Mouse (Mus musculus) lung, postnatal 0 days (tissue): ENCODE measurements around the gene Plppr3. TPM values are rescaled to one million over a fixed set of nuclear protein-coding genes. Genes with fewer than 3 reads are reported as not detected.

ENCODE experiments used
- ATAC-seq: fragments of 200-750 bp; cut with Nextera tagmentation; 2 replicates; pipeline ENCODE4 v1.8.0; 2017; ENCODE audit warnings: moderate library complexity
- DNase-seq: peaks from one replicate; pipeline ENCODE4 v3.0.0-alpha.2; 2016; ENCODE audit warnings: low spot score
- H3K27ac ChIP-seq: fragments of 300-500 bp; sonication (generic); 2 replicates; pipeline ENCODE4 v1.5.1; 2014; ENCODE audit warnings: antibody characterized with exemption, mild to moderate bottlenecking, low read length, mixed read lengths
- H3K27me3 ChIP-seq: fragments of 300-500 bp; sonication (generic); replicated peaks from 2 replicates; pipeline ENCODE4 v1.6.1; 2014; ENCODE audit warnings: low read length, mixed read lengths; ENCODE audit not compliant: insufficient read depth
- H3K36me3 ChIP-seq: fragments of 300-500 bp; sonication (generic); 2 replicates; pipeline ENCODE4 v1.6.1; 2014; ENCODE audit warnings: low read length, mixed read lengths; ENCODE audit not compliant: insufficient read depth
- H3K4me1 ChIP-seq: fragments of 300-500 bp; sonication (generic); 2 replicates; pipeline ENCODE4 v1.6.1; 2014; ENCODE audit warnings: antibody characterized with exemption, low read depth, low read length, mixed read lengths; ENCODE audit not compliant: insufficient read depth
- H3K4me2 ChIP-seq: fragments of 300-500 bp; sonication (generic); replicated peaks from 2 replicates; pipeline ENCODE4 v1.6.1; 2014; ENCODE audit warnings: low read depth, mild to moderate bottlenecking, low read length, moderate library complexity, mixed read lengths
- H3K4me3 ChIP-seq: fragments of 300-500 bp; sonication (generic); 2 replicates; pipeline ENCODE4 v1.5.1; 2014; ENCODE audit warnings: low read depth, low read length
- H3K9ac ChIP-seq: fragments of 300-500 bp; sonication (generic); replicated peaks from 2 replicates; pipeline ENCODE4 v1.6.1; 2014; ENCODE audit warnings: low read depth, mild to moderate bottlenecking
- H3K9me3 ChIP-seq: fragments of 300-500 bp; sonication (generic); 2 replicates; pipeline ENCODE4 v1.6.1; 2016; ENCODE audit warnings: low read length, mixed read lengths
- CTCF ChIP-seq: IDR thresholded peaks from 2 replicates; pipeline ENCODE4 v1.5.1; 2016; ENCODE audit warnings: antibody characterized with exemption, mild to moderate bottlenecking
- EP300 ChIP-seq: IDR thresholded peaks from 2 replicates; pipeline ENCODE4 v1.6.1; 2016; ENCODE audit warnings: antibody characterized with exemption, mild to moderate bottlenecking, control low read depth
- WGBS: fragments of 180-500 bp; shearing (Covaris S2); extraction: QIAGEN DNeasy Blood & Tissue Kit; methylation state at CpG from one replicate; pipeline ENCODE4 v1.1.7; 2014; 5-methylcytosine and 5-hydroxymethylcytosine counted together
- polyA plus RNA-seq: library from polyadenylated mRNA; unstranded; fragments of >200 nt; fragmentation: Nextera tagmentation; extraction: Ambion mirVana; gene quantifications from 2 replicates; pipeline ENCODE4 v1.2.1, GENCODE M21; 2015

The Plppr3 gene
- polyA plus RNA-seq, 1 experiment from 2014 or later: 3.9 TPM

- WGBS: 37% methylated on average over 17 of the region's 17 CpGs
- Histone ChIP-seq H3K36me3 (no peaks in the 10 kb centered on the region), H3K4me3 (no peak overlapping the region), H3K9me3 (no peaks in the 10 kb centered on the region), H3K4me2 (peak overlapping the region; percentile 44), H3K27ac (peak overlapping the region; percentile 32; the same call in 1 of the 2 replicates), H3K27me3 (no peaks in the 10 kb centered on the region), H3K9ac (peak overlapping the region; percentile 39; the same call in 1 of the 2 replicates), H3K4me1 (peaks cover 6% of the 10 kb centered on the region)
- DNase-seq: peak; percentile 56
- no peak for TF ChIP-seq CTCF
- no peak for TF ChIP-seq EP300
- ATAC-seq: peak; percentile 68
Observed at GRCm38 (mm10) chr10:79822372-79822771, 52.1 kb downstream of the Plppr3 start.

GRCm38 (mm10) chr10:79821731-79822130, 52.7 kb downstream of the Plppr3 start:
- Histone ChIP-seq H3K4me3 (no peak overlapping the region), H3K4me2 (no peak overlapping the region; the same call in 1 of the 2 replicates), H3K27me3 (no peaks in the 10 kb centered on the region), H3K9me3 (no peaks in the 10 kb centered on the region), H3K36me3 (no peaks in the 10 kb centered on the region), H3K27ac (no peak overlapping the region), H3K9ac (no peak overlapping the region), H3K4me1 (peaks cover 6% of the 10 kb centered on the region)
- no peak for DNase-seq
- WGBS: 87% methylated on average over 12 of the region's 12 CpGs
- ATAC-seq: no peak
- no peak for TF ChIP-seq CTCF
- no peak for TF ChIP-seq EP300

- peak; percentile 64 for DNase-seq
- 55% methylated on average over 11 of the region's 11 CpGs for WGBS
Observed at GRCm38 (mm10) chr10:79820782-79821181, 53.7 kb downstream of the Plppr3 start, which contains the start of gene Misp. Gene Misp, plus strand, starts transcription at chr10:79820989.

GRCm38 (mm10) chr10:79820277-79820676, 54.2 kb downstream of the Plppr3 start:
- no peaks in the 10 kb centered on the region for H3K9me3 ChIP-seq
- 79% methylated on average over 8 of the region's 8 CpGs for WGBS
- no peak overlapping the region for H3K4me2 ChIP-seq
- H3K27ac ChIP-seq: 0 out of 2 replicates have a peak overlapping the region, but pooled peaks have one; percentile 47
- no peak overlapping the region for H3K4me3 ChIP-seq
- no peak for ATAC-seq
- no peak for DNase-seq
- peaks cover 6% of the 10 kb centered on the region for H3K4me1 ChIP-seq
- TF ChIP-seq EP300 (no peak), CTCF (no peak)
- H3K36me3 ChIP-seq: no peaks in the 10 kb centered on the region
- no peak overlapping the region for H3K9ac ChIP-seq
- H3K27me3 ChIP-seq: no peaks in the 10 kb centered on the region

More at GRCm38 (mm10) chr10:79820782-79821181, 53.7 kb downstream of the Plppr3 start, which contains the start of gene Misp:
- Histone ChIP-seq H3K27me3 (no peaks in the 10 kb centered on the region), H3K9me3 (no peaks in the 10 kb centered on the region), H3K36me3 (no peaks in the 10 kb centered on the region), H3K4me3 (no peak within 1 kb of the TSS), H3K4me1 (peaks cover 6% of the 10 kb centered on the region), H3K4me2 (no peak within 1 kb of the TSS), H3K9ac (no peak within 1 kb of the TSS), H3K27ac (0 out of 2 replicates have a peak within 1 kb of the TSS, but pooled peaks have one; percentile 47)
- peak; percentile 54 for TF ChIP-seq CTCF
- TF ChIP-seq EP300: no peak
- ATAC-seq: peak; percentile 45

GRCm38 (mm10) chr10:79819606-79820005, 54.8 kb downstream of the Plppr3 start:
- Histone ChIP-seq H3K9me3 (no peaks in the 10 kb centered on the region), H3K36me3 (no peaks in the 10 kb centered on the region), H3K4me2 (no peak overlapping the region), H3K27me3 (no peaks in the 10 kb centered on the region), H3K4me1 (peaks cover 6% of the 10 kb centered on the region), H3K27ac (no peak overlapping the region), H3K4me3 (no peak overlapping the region), H3K9ac (no peak overlapping the region)
- WGBS: 92% methylated on average over 17 of the region's 17 CpGs
- TF ChIP-seq CTCF (no peak), EP300 (no peak)
- DNase-seq (no peak), ATAC-seq (no peak)

- no peak overlapping the region for H3K4me3 ChIP-seq
- H3K27ac ChIP-seq: no peak overlapping the region
- no peaks in the 10 kb centered on the region for H3K36me3 ChIP-seq
- no peak overlapping the region for H3K4me2 ChIP-seq
- ATAC-seq (no peak), DNase-seq (no peak)
- no peak overlapping the region for H3K9ac ChIP-seq
- no peaks in the 10 kb centered on the region for H3K27me3 ChIP-seq
- WGBS: 66% methylated on average over 4 of the region's 4 CpGs
- TF ChIP-seq CTCF: no peak
- TF ChIP-seq EP300: no peak
- H3K9me3 ChIP-seq: no peaks in the 10 kb centered on the region
- H3K4me1 ChIP-seq: no peaks in the 10 kb centered on the region; the same call in 1 of the 2 replicates
Observed at GRCm38 (mm10) chr10:79818225-79818624, 56.2 kb downstream of the Plppr3 start.
